Mouse (Mus musculus): ENCODE data around the gene Txndc17. TPM values are rescaled to one million over a fixed set of nuclear protein-coding genes. Genes with fewer than 3 reads are reported as not detected.

The Txndc17 gene
- polyA plus RNA-seq, 1 experiment from 2014 or later = 166 TPM

Other genes starting within 250 kb of the Txndc17 start
- 0.31 and 0.39 TPM in 2 replicates for gene Aipl1, start 170.0 kb upstream of the Txndc17 start, polyA plus RNA-seq (2015; fragmentation: Nextera tagmentation; extraction: Ambion mirVana)
- gene Pimreg, start 165.5 kb upstream of the Txndc17 start, polyA plus RNA-seq (2015; fragmentation: Nextera tagmentation; extraction: Ambion mirVana) = 43.2 and 43.6 TPM in 2 replicates
- gene Pitpnm3, start 71.8 kb upstream of the Txndc17 start, polyA plus RNA-seq (2015; fragmentation: Nextera tagmentation; extraction: Ambion mirVana) = 1.9 and 2.0 TPM in 2 replicates
- 1.3 and 1.5 TPM in 2 replicates for gene Gm43951, start 707 bp upstream of the Txndc17 start, polyA plus RNA-seq (2015; fragmentation: Nextera tagmentation; extraction: Ambion mirVana)
- gene 4933427D14Rik, start 88 bp upstream of the Txndc17 start, polyA plus RNA-seq (2015; fragmentation: Nextera tagmentation; extraction: Ambion mirVana) = 26.3 and 28.4 TPM in 2 replicates
- 62.5 and 67.2 TPM in 2 replicates for gene Med31, start 8.0 kb downstream of the Txndc17 start, polyA plus RNA-seq (2015; fragmentation: Nextera tagmentation; extraction: Ambion mirVana)
- 1.4 and 1.5 TPM in 2 replicates for gene Slc13a5, start 59.7 kb downstream of the Txndc17 start, polyA plus RNA-seq (2015; fragmentation: Nextera tagmentation; extraction: Ambion mirVana)
- gene Xaf1, start 94.1 kb downstream of the Txndc17 start, polyA plus RNA-seq (2015; fragmentation: Nextera tagmentation; extraction: Ambion mirVana) = 1.8 and 2.0 TPM in 2 replicates
- gene Fbxo39, start 106.9 kb downstream of the Txndc17 start, polyA plus RNA-seq (2015; fragmentation: Nextera tagmentation; extraction: Ambion mirVana) = not detected in 2 replicates
- 7.5 and 9.3 TPM in 2 replicates for gene Tekt1, start 154.9 kb downstream of the Txndc17 start, polyA plus RNA-seq (2015; fragmentation: Nextera tagmentation; extraction: Ambion mirVana)
- gene Smtnl2, start 204.2 kb downstream of the Txndc17 start, polyA plus RNA-seq (2015; fragmentation: Nextera tagmentation; extraction: Ambion mirVana) = 6.2 and 6.4 TPM in 2 replicates
- not detected in 2 replicates for gene Ggt6, start 228.0 kb downstream of the Txndc17 start, polyA plus RNA-seq (2015; fragmentation: Nextera tagmentation; extraction: Ambion mirVana)
- 74.5 and 79.9 TPM in 2 replicates for gene Mybbp1a, start 233.8 kb downstream of the Txndc17 start, polyA plus RNA-seq (2015; fragmentation: Nextera tagmentation; extraction: Ambion mirVana)